ENCODE assay signal across 8 mouse cellular contexts in the genomic region with DNA sequence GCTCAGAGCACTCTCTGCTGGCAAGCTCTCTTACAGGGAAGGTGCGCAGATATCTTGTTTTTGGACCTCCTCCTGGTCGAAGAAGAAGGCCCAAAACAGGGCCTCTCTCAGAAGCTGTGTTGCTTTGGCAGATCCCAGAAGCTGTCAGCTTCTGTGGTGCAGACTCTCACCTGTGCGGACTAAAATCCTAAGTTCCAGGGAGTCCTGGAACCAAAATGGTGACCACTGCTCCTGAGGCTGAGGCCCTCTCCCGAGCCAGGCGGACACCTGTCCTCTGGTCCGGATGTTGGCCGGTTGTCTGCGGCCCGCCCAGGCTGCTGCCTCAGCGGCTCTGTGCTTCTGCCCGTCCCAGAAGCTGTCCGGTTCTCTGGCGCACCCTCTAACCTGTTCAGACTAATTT.
DNase-seq lines count a peak whose midpoint lies in the region.

No protein-coding gene starts in this region.

- peak; percentile 53 for DNase-seq in adrenal gland, adult 8-10 months
- DNase-seq in cerebellum, postnatal 25 days, result peak; percentile 57 to 64
- DNase-seq in gastrocnemius, postnatal 4 days (ENCODE audit: low spot score in 2 of 2), result peak; percentile 81 to 93
- peak; percentile 46 for DNase-seq in kidney, adult 9 months
- peak; percentile 61 to 71 for DNase-seq in layer of hippocampus, postnatal 36 days
- peak; percentile 65 for DNase-seq in lung, postnatal 25 days (ENCODE audit: low spot score)
- peak; percentile 48 for DNase-seq in right cerebral cortex, postnatal 4 days
- peak; percentile 43 to 78 for DNase-seq in urinary bladder, adult 18-20 months (ENCODE audit: low spot score in 2 of 2)

Comparison
In these comparisons a context has a peak if more than half of its experiments do, and no peak if none do; other contexts are left out.
1. Peak in every context shown above with its lines: DNase-seq.